Mouse (Mus musculus) C2C12 (cell line): Measurements from ENCODE around the gene Myh9.

Source experiments
- CTCF ChIP-seq: IDR thresholded peaks from one replicate; pipeline ENCODE4 v1.5.1; 2011; ENCODE audit not compliant: control insufficient read depth, insufficient read depth, insufficient read length
- MYOG ChIP-seq: IDR thresholded peaks from one replicate; pipeline ENCODE4 v1.6.1; 2011; ENCODE audit not compliant: control insufficient read depth, insufficient read length; ENCODE audit errors: extremely low read depth

GRCm38 (mm10) chr15:77774303-77774702 lies 67.7 kb downstream of the Myh9 start:
- no peak for TF ChIP-seq CTCF
- TF ChIP-seq MYOG = no peak
